Mouse (Mus musculus) ES-CJ7 (cell line): ENCODE results near the gene Rbpjl.

Source experiments
- DNase-seq: peaks from one replicate; pipeline ENCODE4 v3.0.0; 2011; ENCODE audit warnings: low read depth, low spot score

Gene Rbpjl

GRCm38 (mm10) chr2:164429881-164430615 lies 27.1 kb downstream of the Rbpjl start:
- DNase-seq, result peak; percentile 68

GRCm38 (mm10) chr2:164430697-164431096 lies 27.8 kb downstream of the Rbpjl start:
- DNase-seq, result peak; percentile 83

GRCm38 (mm10) chr2:164431676-164432465 lies 28.9 kb downstream of the Rbpjl start:
- no peak for DNase-seq

- no peak for DNase-seq
These were observed 29.7 kb downstream of the Rbpjl start for GRCm38 (mm10) chr2:164432541-164433191.

GRCm38 (mm10) chr2:164433278-164433895 lies 30.4 kb downstream of the Rbpjl start:
- DNase-seq, result no peak

GRCm38 (mm10) chr2:164434681-164435080 lies 31.7 kb downstream of the Rbpjl start:
- DNase-seq, result no peak

- peak; percentile 78 for DNase-seq
These were observed 32.5 kb downstream of the Rbpjl start for GRCm38 (mm10) chr2:164435216-164436090.

- DNase-seq, result no peak
These were observed 33.4 kb downstream of the Rbpjl start for GRCm38 (mm10) chr2:164436215-164436913.

- no peak for DNase-seq
These were observed 34.0 kb downstream of the Rbpjl start for GRCm38 (mm10) chr2:164436961-164437360.

- DNase-seq, result no peak
These were observed 34.8 kb downstream of the Rbpjl start for GRCm38 (mm10) chr2:164437710-164438109.

GRCm38 (mm10) chr2:164438257-164438656 lies 35.3 kb downstream of the Rbpjl start:
- no peak for DNase-seq

GRCm38 (mm10) chr2:164439001-164439421 lies 36.1 kb downstream of the Rbpjl start:
- DNase-seq, result no peak

- DNase-seq, result no peak
These were observed 37.4 kb downstream of the Rbpjl start for GRCm38 (mm10) chr2:164440314-164440713.

- DNase-seq, result no peak
These were observed 38.2 kb downstream of the Rbpjl start for GRCm38 (mm10) chr2:164441155-164441554.

- no peak for DNase-seq
These were observed 38.8 kb downstream of the Rbpjl start for GRCm38 (mm10) chr2:164441731-164442130.

GRCm38 (mm10) chr2:164442315-164443050 lies 39.5 kb downstream of the Rbpjl start:
- DNase-seq, result no peak

GRCm38 (mm10) chr2:164443051-164443437 lies 40.1 kb downstream of the Rbpjl start:
- DNase-seq, result peak; percentile 90

GRCm38 (mm10) chr2:164443460-164444000 lies 40.6 kb downstream of the Rbpjl start, which contains the start of gene Sdc4:
Gene Sdc4 (minus strand): TSS chr2:164443887.
- DNase-seq, result no peak

GRCm38 (mm10) chr2:164444701-164445100 lies 41.8 kb downstream of the Rbpjl start:
- no peak for DNase-seq
